Mouse (Mus musculus): ENCODE measurements around the gene Gucy2g. TPM values are rescaled to one million over a fixed set of nuclear protein-coding genes. Genes with fewer than 3 reads are reported as not detected.
"Not testable (repeated sequence)": the region's sequence is repeated elsewhere in the genome, so short reads cannot be mapped to it uniquely, and the experiment has no call there.

The Gucy2g gene
- total RNA-seq, 2 experiments from 2014 or later, result 0.10 to 0.24 TPM

DNA sequence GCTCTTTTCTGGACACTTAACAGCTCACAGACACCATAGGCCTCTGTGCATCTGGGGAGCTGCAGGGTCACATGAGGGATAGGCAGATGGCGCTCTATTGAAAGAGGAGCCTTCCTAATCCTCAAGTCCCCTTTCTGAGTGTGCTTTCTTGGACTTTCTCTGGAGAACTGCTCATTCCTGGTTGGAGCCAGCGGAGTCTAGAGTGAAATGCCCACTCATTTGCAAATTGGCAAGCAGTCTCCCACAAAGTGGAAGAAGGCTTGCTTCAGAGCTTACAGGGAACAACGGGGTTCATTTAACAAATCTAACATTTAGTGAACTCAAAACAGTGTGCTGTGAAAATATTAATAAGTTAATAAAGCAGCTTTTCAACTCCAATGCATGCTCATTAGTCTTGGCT, 63.9 kb downstream of the Gucy2g start:
- intact Hi-C loops (cut with DNase I; ENCODE audit: low total_unique reads), result loop anchor here (5.0 kb wide), 1 partner anchor 50 kb away; the partner anchor contains the start of gene Gpam

DNA sequence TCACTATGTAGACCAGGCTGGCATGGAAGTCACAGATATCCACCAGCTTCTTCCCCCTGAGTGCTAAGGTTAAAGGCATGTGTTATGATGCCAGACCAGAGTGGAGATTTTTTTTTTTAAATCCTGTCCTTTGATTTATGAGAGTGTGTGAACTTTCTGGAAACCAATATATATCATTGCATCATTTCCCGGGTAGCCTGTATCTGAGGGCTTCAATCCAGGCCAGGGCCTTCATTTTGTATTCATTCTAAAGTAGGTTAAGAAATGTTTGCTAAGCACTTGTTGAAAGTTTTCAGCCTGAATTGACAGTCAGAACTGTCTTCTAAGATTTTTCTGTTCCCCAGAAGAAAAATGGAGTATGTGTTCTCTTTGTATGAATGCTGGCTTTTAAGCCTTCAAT, 69.5 kb downstream of the Gucy2g start:
- DNase-seq, result no peak
- intact Hi-C loops (cut with DNase I; ENCODE audit: low total_unique reads), result no loop called here

More for the DNA sequence above, 63.9 kb downstream of the Gucy2g start:
- no peak for DNase-seq

DNA sequence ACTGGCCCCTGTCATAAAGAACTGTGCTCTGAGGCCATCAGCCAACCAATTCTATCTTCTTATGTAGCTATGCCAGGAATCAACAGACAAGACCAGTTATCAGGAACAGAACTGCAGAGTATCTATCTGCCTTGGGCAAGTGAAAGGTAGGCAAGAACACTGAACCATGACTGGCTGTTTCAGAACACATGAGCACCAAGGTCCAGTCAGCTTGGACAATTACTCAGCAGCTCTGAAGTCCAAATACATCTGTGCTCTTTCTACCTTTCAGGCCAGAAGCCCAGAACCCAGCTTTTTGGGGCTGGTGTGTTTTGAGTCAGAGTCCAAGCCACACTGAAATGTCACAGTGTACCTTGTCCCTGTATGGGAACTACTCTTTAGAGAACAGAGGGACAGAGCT, 70.6 kb downstream of the Gucy2g start:
- DNase-seq, result no peak
- intact Hi-C loops (cut with DNase I; ENCODE audit: low total_unique reads), result no loop called here

DNA sequence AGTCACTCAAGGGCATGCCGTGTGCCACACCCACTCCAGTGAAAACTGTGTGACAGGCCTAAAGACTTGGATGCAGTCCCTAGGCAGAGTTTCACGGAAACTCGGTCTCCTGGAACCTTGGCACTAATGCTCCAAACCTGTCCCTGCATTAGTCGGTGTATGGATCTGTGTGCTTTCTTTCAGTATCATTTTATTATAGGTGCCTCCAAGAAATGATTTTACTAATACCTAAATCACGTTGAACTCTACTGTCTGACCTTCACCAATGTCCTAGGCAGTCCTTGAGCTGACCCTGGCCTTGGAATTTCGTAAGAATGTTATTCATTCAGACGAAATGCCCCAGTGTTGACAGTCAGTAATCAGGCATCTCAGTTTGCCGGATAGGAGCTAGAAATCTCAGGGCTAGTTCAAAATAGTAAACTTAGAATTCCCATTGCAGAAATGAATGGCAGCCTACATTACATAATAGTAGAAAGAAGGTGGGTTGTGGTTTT, 71.8 kb downstream of the Gucy2g start:
- intact Hi-C loops (cut with DNase I; ENCODE audit: low total_unique reads); DNase-seq: not testable (repeated sequence)

- intact Hi-C loops (cut with DNase I; ENCODE audit: low total_unique reads), result no loop called here
- no peak for DNase-seq
Observed at GRCm38 (mm10) chr19:55168360-55168759, 72.7 kb downstream of the Gucy2g start.

DNA sequence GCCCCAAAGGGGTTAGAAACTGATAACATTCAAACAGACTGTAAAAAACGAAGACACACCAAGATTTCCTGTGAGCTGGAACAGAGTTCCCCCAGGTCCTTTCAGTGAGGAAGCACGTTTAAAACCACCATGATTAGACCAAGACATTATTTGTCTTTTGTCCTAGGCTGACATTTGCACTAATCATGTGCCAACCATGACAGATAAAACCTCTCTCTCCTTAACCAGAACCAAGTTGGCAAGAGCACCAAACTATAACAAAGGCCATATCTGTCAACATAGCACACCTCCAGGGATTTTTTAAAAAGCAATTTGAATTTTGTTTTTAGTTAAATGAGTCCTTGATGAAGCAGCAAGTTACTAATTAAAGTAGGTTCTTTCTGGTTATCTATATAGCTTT, 73.3 kb downstream of the Gucy2g start:
- intact Hi-C loops (cut with DNase I; ENCODE audit: low total_unique reads), result no loop called here
- DNase-seq, result no peak

DNA sequence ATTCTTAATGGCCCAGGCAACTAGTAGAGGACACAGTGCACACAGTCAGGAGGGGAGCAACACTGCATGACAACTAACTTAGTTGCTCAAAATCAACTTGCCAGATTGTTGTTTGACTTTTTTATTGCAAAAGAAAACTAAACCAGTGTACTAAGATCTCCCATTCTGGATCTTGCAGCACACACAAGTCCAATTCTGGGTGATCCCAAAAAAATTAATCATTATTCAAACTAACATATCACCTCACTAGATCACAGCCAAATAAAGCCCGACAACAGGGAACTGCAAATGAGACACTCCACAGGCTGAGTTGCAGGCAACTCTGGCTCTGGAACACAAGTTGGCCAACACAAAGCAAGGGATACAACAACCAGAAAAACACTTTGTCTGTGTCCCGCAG, 74.3 kb downstream of the Gucy2g start:
- intact Hi-C loops (cut with DNase I; ENCODE audit: low total_unique reads), result no loop called here

GRCm38 (mm10) chr19:55165954-55166353, 75.1 kb downstream of the Gucy2g start:
- intact Hi-C loops (cut with DNase I; ENCODE audit: low total_unique reads), result no loop called here
- no peak for DNase-seq

More for the DNA sequence above, 74.3 kb downstream of the Gucy2g start:
- DNase-seq, result no peak

DNA sequence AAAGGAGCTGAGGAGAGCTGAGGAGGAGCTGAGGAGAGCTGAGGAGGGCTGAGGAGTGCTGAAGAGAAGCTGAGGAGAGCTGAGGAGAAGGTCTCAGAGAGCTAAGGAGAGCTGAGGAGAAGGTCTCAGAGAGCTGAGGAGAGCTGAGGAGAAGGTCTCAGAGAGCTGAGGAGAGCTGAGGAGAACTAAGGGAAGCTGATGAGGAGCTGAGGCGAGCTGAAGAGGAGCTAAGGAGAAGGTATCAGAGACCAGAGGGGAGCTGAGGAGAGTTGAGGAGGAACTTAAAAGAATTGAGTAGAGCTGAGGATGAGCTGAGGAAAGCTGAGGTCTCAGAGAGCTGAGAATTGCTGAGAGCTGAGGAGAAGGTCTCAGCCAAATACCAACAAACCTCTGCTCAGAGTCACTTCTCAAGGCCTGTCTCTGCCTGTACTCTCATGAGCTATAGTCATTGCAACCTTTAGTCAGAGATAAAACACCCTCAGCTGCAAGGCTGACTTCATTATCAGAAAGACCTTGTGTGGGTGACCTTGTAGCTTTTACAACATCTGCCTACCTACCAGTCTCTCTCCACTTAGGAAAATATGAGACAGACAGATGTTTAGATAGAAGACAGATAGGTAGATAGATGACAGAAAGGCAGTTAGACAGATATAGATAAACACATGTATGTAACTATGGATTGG, 75.7 kb downstream of the Gucy2g start:
- intact Hi-C loops (cut with DNase I; ENCODE audit: low total_unique reads), result no loop called here
- DNase-seq, result no peak

DNA sequence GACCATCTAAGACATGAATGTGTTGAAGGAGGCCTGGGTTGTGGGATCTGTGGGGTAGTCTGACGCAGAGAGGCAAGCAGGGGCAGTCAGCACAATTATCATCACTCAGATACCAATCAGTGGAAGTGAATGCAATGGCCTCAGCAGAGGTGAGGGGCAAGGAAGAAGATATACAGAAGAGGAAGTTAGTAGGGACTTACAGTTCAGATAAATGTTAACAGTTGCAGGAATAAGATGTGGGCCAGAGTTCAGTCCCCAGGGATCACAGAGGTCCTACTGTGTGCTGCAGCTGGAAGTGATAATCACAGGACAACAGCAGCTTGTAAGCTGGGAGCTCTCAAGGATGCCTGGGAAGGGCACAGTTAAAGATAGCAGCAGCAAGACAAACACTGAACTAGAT, 76.9 kb downstream of the Gucy2g start:
- intact Hi-C loops (cut with DNase I; ENCODE audit: low total_unique reads), result no loop called here
- DNase-seq, result no peak

GRCm38 (mm10) chr19:55162271-55162670, 78.8 kb downstream of the Gucy2g start:
- no peak for DNase-seq

GRCm38 (mm10) chr19:55159826-55160225, 81.2 kb downstream of the Gucy2g start:
- DNase-seq, result no peak

More at GRCm38 (mm10) chr19:55162271-55162670, 78.8 kb downstream of the Gucy2g start:
- intact Hi-C loops (cut with DNase I; ENCODE audit: low total_unique reads), result no loop called here

DNA sequence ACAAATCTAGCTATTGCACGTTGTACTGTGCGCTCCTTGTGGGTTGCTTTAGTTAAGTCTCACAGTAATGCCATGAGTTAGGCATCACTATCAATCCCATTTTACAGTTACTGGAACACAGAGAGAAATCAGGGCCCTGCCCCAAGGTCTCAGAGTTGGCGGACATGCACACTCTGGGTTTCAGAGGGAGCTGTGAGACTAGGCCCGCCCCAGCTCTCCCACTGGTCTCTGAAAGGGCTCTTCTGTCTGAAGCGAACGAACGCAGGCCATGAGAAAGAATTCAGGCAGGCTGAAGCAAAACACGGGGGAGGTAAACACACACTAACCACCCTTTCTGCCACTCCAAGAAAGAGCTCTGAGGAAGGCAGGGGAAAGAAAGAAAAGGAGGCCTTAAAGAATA, 82.4 kb downstream of the Gucy2g start:
- DNase-seq, result no peak
- intact Hi-C loops (cut with DNase I; ENCODE audit: low total_unique reads), result no loop called here

More at GRCm38 (mm10) chr19:55159826-55160225, 81.2 kb downstream of the Gucy2g start:
- intact Hi-C loops (cut with DNase I; ENCODE audit: low total_unique reads), result no loop called here

GRCm38 (mm10) chr19:55157029-55157428, 84.0 kb downstream of the Gucy2g start:
- DNase-seq, result no peak
- intact Hi-C loops (cut with DNase I; ENCODE audit: low total_unique reads), result no loop called here

DNA sequence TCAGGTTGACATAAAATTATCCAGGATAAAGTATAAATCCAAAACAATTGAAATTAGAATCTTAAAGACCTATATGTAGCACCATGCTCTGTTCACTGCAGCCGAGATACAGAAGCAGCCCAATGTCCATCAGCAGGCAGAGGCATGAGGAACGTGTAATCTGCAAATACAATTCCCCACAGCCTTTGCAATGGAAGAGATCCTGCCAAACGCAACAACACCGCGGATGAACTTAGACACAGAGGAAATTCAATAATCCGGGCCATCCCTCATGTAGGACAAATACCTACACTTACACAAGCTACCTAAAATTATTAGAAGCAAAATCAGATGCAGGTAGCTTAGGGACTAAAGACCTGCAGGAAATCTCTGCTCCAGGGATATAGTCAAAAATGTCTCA, 88.1 kb downstream of the Gucy2g start:
- intact Hi-C loops (cut with DNase I; ENCODE audit: low total_unique reads), result no loop called here
- DNase-seq, result no peak

- DNase-seq; intact Hi-C loops (cut with DNase I; ENCODE audit: low total_unique reads): not testable (repeated sequence)
Observed at GRCm38 (mm10) chr19:55152274-55152673, 88.8 kb downstream of the Gucy2g start.

DNA sequence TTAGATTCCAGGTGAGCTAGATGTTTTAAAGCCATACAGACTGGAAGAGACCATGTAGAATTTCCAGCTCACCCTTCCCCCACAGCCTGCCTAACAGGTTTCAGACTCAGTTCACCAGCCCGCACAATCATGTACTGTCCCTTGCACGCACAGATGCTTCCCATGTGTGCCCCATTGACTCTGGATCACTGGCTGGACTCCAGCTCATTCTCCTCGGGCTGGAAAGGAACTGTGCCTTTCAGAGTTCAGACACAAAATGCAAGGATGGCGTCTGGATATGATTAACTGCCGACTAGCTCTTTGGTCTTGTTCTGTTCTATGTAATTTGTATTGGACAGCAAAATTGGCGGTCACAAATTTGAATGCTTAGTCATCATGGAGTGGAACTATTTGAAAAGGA, 91.4 kb downstream of the Gucy2g start:
- intact Hi-C loops (cut with DNase I; ENCODE audit: low total_unique reads), result no loop called here
- DNase-seq, result no peak

DNA sequence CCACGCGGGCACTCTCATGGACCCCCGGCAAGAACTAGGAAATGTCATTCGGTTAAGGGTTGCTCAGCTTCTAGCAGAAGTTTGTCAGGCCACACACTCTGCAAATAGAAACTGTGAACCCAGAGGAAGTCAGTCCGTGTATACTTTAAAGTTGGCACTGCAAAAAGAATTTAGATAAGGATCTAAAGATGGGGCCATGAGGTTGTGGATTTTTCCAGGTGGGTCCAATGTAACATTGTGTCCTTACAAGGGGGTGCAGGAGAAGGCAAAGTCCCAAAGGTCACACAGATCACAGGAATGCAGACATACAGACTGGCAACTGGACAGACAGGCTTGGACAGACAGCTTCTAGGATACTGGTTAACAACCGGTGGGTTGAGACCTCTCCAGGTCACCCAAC, 92.9 kb downstream of the Gucy2g start:
- DNase-seq, result no peak
- intact Hi-C loops (cut with DNase I; ENCODE audit: low total_unique reads), result no loop called here
